Mouse (Mus musculus) stomach, embryonic 15.5 days (tissue): ENCODE data around the gene Gm17617. TPM values are rescaled to one million over a fixed set of nuclear protein-coding genes. Genes with fewer than 3 reads are reported as not detected.

Source experiments
- ATAC-seq: fragments of 200-750 bp; cut with Nextera tagmentation; 2 replicates; pipeline ENCODE4 v1.8.0; 2017; ENCODE audit warnings: low read depth, moderate number of reproducible peaks, moderate TSS enrichment; ENCODE audit not compliant: insufficient read depth, low FRiP score
- H3K27ac ChIP-seq: fragments of 300-500 bp; sonication (generic); 2 replicates; pipeline ENCODE4 v1.5.1; 2015; ENCODE audit warnings: mild to moderate bottlenecking, inconsistent platforms
- H3K27me3 ChIP-seq: fragments of 300-500 bp; sonication (generic); replicated peaks from 2 replicates; pipeline ENCODE4 v1.6.1; 2015; ENCODE audit warnings: inconsistent platforms
- H3K36me3 ChIP-seq: fragments of 300-500 bp; sonication (generic); 2 replicates; pipeline ENCODE4 v1.6.1; 2015; ENCODE audit warnings: inconsistent platforms
- H3K4me1 ChIP-seq: fragments of 300-500 bp; sonication (generic); 2 replicates; pipeline ENCODE4 v1.6.1; 2015; ENCODE audit warnings: inconsistent platforms
- H3K4me2 ChIP-seq: fragments of 300-500 bp; sonication (generic); 2 replicates; pipeline ENCODE4 v1.6.1; 2015; ENCODE audit warnings: mild to moderate bottlenecking, inconsistent platforms
- H3K4me3 ChIP-seq: fragments of 300-500 bp; sonication (generic); replicated peaks from 2 replicates; pipeline ENCODE4 v1.5.1; 2015; ENCODE audit warnings: inconsistent platforms
- H3K9ac ChIP-seq: fragments of 300-500 bp; sonication (generic); 2 replicates; pipeline ENCODE4 v1.6.1; 2015; ENCODE audit warnings: inconsistent platforms
- H3K9me3 ChIP-seq: fragments of 300-500 bp; sonication (generic); 2 replicates; pipeline ENCODE4 v1.6.1; 2016; ENCODE audit warnings: inconsistent platforms
- WGBS: fragments of 180-500 bp; shearing (Covaris S2); methylation state at CpG from one replicate; pipeline ENCODE4 v1.1.7; 2015; 5-methylcytosine and 5-hydroxymethylcytosine counted together
- polyA plus RNA-seq: library from polyadenylated mRNA; unstranded; fragments of >200 nt; fragmentation: Nextera tagmentation; extraction: Ambion mirVana; gene quantifications from 2 replicates; pipeline ENCODE4 v1.2.1, GENCODE M21; 2015

Gene Gm17617
- polyA plus RNA-seq, 1 experiment from 2014 or later: not detected

- Histone ChIP-seq H3K9me3 (no peaks in the 10 kb centered on the region), H3K27me3 (no peaks in the 10 kb centered on the region), H3K9ac (no peak overlapping the region), H3K4me1 (no peaks in the 10 kb centered on the region), H3K27ac (no peak overlapping the region), H3K4me2 (no peak overlapping the region), H3K36me3 (peaks cover 5% of the 10 kb centered on the region; the same call in 1 of the 2 replicates), H3K4me3 (no peak overlapping the region)
- no peak for ATAC-seq
- 69% methylated on average over 4 of the region's 4 CpGs for WGBS
Observed at GRCm38 (mm10) chr13:55092588-55092987, 40.8 kb downstream of the Gm17617 start.

Other genes starting within 250 kb of the Gm17617 start
- gene Unc5a, start 184.1 kb downstream of the Gm17617 start, polyA plus RNA-seq: 4.0 TPM in 2 replicates
- 2.0 and 2.2 TPM in 2 replicates for gene Hk3, start 112.2 kb downstream of the Gm17617 start, polyA plus RNA-seq
- 21.4 and 29.4 TPM in 2 replicates for gene Uimc1, start 33.2 kb downstream of the Gm17617 start, polyA plus RNA-seq
- 13.8 and 17.6 TPM in 2 replicates for gene Zfp346, start 28.2 kb downstream of the Gm17617 start, polyA plus RNA-seq
- gene Fgfr4, start 19.1 kb upstream of the Gm17617 start, polyA plus RNA-seq: 7.6 and 8.4 TPM in 2 replicates
- 57.0 and 61.1 TPM in 2 replicates for gene Nsd1, start 76.2 kb upstream of the Gm17617 start, polyA plus RNA-seq
- gene Prelid1, start 187.0 kb upstream of the Gm17617 start, polyA plus RNA-seq: 447 and 473 TPM in 2 replicates
- gene Rab24, start 188.4 kb upstream of the Gm17617 start, polyA plus RNA-seq: 89.8 and 93.2 TPM in 2 replicates
- gene Mxd3, start 196.3 kb upstream of the Gm17617 start, polyA plus RNA-seq: 29.2 and 32.1 TPM in 2 replicates
- gene Lman2, start 229.2 kb upstream of the Gm17617 start, polyA plus RNA-seq: 114 and 127 TPM in 2 replicates
- gene Rgs14, start 236.2 kb upstream of the Gm17617 start, polyA plus RNA-seq: 1.3 and 1.5 TPM in 2 replicates